Mouse (Mus musculus): Measurements from ENCODE around the gene Hao2.

Gene Hao2

GRCm38 (mm10) chr3:98893057-98893772, at the start of gene Hao2:
Gene Hao2 (minus strand): TSS chr3:98893239.
- DNase-seq: no peak

- DNase-seq: no peak
These were observed 48.6 kb upstream of the Hao2 start for GRCm38 (mm10) chr3:98941601-98942000.

- no peak for DNase-seq
These were observed 48.1 kb upstream of the Hao2 start for GRCm38 (mm10) chr3:98941066-98941551.

GRCm38 (mm10) chr3:98940225-98940624, 47.2 kb upstream of the Hao2 start:
- no peak for DNase-seq

- DNase-seq: no peak
These were observed 43.4 kb upstream of the Hao2 start for GRCm38 (mm10) chr3:98936446-98936845.

GRCm38 (mm10) chr3:98934601-98935000, 41.6 kb upstream of the Hao2 start:
- no peak for DNase-seq

GRCm38 (mm10) chr3:98934041-98934440, 41.0 kb upstream of the Hao2 start:
- DNase-seq: no peak

GRCm38 (mm10) chr3:98932421-98932820, 39.4 kb upstream of the Hao2 start:
- DNase-seq: no peak

- no peak for DNase-seq
These were observed 38.8 kb upstream of the Hao2 start for GRCm38 (mm10) chr3:98931836-98932235.

GRCm38 (mm10) chr3:98920417-98920816, 27.4 kb upstream of the Hao2 start:
- no peak for DNase-seq

GRCm38 (mm10) chr3:98917260-98917659, 24.2 kb upstream of the Hao2 start:
- DNase-seq: no peak

- DNase-seq: no peak
These were observed 23.8 kb upstream of the Hao2 start for GRCm38 (mm10) chr3:98916856-98917255.

- peak; percentile 4 to 19 for DNase-seq
These were observed 22.6 kb upstream of the Hao2 start for GRCm38 (mm10) chr3:98915659-98916058.

- no peak for DNase-seq
These were observed 20.6 kb upstream of the Hao2 start for GRCm38 (mm10) chr3:98913591-98913990.

GRCm38 (mm10) chr3:98897606-98898005, 4.6 kb upstream of the Hao2 start:
- DNase-seq: no peak

- DNase-seq: no peak
These were observed 2.1 kb upstream of the Hao2 start for GRCm38 (mm10) chr3:98895071-98895601.

- no peak for DNase-seq
These were observed 2.6 kb downstream of the Hao2 start for GRCm38 (mm10) chr3:98890430-98890829.

GRCm38 (mm10) chr3:98888206-98888605, 4.8 kb downstream of the Hao2 start:
- DNase-seq: no peak

GRCm38 (mm10) chr3:98880831-98881230, 12.2 kb downstream of the Hao2 start:
- DNase-seq: no peak

- no peak for DNase-seq
These were observed 12.8 kb downstream of the Hao2 start for GRCm38 (mm10) chr3:98880216-98880615.

GRCm38 (mm10) chr3:98868219-98868618, 24.8 kb downstream of the Hao2 start:
- DNase-seq: no peak

GRCm38 (mm10) chr3:98862800-98863199, 30.2 kb downstream of the Hao2 start:
- DNase-seq: no peak

GRCm38 (mm10) chr3:98859576-98859975, 33.5 kb downstream of the Hao2 start, which contains the start of gene Hsd3b1:
Gene Hsd3b1 (minus strand): TSS chr3:98859794.
- DNase-seq: no peak

- DNase-seq: no peak
These were observed 35.0 kb downstream of the Hao2 start for GRCm38 (mm10) chr3:98858051-98858450.

GRCm38 (mm10) chr3:98856892-98857291, 36.1 kb downstream of the Hao2 start:
- no peak for DNase-seq
